Mouse (Mus musculus) CH12.LX (cell line): ENCODE data around the gene Angel2. TPM values are rescaled to one million over a fixed set of nuclear protein-coding genes. Genes with fewer than 3 reads are reported as not detected.

Source experiments
- DNase-seq: peaks from one replicate; pipeline ENCODE4 v3.0.0-alpha.2; 2013; ENCODE audit errors: extremely low read depth
- H3K27ac ChIP-seq: 2 replicates; pipeline ENCODE4 v1.5.1; 2012; ENCODE audit warnings: low read depth, mild to moderate bottlenecking, control low read depth, moderate library complexity; ENCODE audit not compliant: insufficient read depth
- H3K27me3 ChIP-seq: replicated peaks from 2 replicates; pipeline ENCODE3; 2012; ENCODE audit warnings: inconsistent platforms
- H3K36me3 ChIP-seq, 2 experiments: replicated peaks in 1 of 2; 2 replicates each; pipeline versions ENCODE3 to v1.6.1; 2012; ENCODE audit warnings: inconsistent platforms in 1 of 2, low read length in 1 of 2, mild to moderate bottlenecking in 1 of 2, mixed read lengths in 1 of 2, moderate library complexity in 1 of 2; ENCODE audit not compliant: control insufficient read depth in 1 of 2, insufficient read depth in 1 of 2
- H3K4me1 ChIP-seq, 2 experiments: 2 replicates each; pipeline ENCODE4 v1.6.1; 2012; ENCODE audit warnings: inconsistent platforms in 1 of 2, moderate library complexity in 1 of 2; ENCODE audit not compliant: insufficient read depth in 2 of 2, control insufficient read depth in 1 of 2
- H3K4me2 ChIP-seq: 2 replicates; pipeline ENCODE4 v1.6.1; 2012; ENCODE audit warnings: low read depth, mild to moderate bottlenecking, control low read depth; ENCODE audit not compliant: poor library complexity, insufficient read depth, severe bottlenecking
- H3K4me3 ChIP-seq, 3 experiments: fragments of 150-350 bp in 1 of 3; sonication (generic) in 1 of 3; replicated peaks in 1 of 3; 2 replicates each; pipeline versions ENCODE3 to v1.5.1; 2011 to 2012; ENCODE audit warnings: low read depth in 2 of 3, low read length in 2 of 3, mild to moderate bottlenecking in 2 of 3, moderate library complexity in 2 of 3, control low read depth in 1 of 3, improper control_type of control experiment in 1 of 3, inconsistent platforms in 1 of 3, mixed read lengths in 1 of 3; ENCODE audit not compliant: poor library complexity in 1 of 3
- H3K79me2 ChIP-seq: replicated peaks from 2 replicates; pipeline ENCODE4 v1.6.1; 2012; ENCODE audit warnings: mild to moderate bottlenecking, moderate library complexity; ENCODE audit not compliant: control insufficient read depth, poor library complexity, insufficient read depth, severe bottlenecking; ENCODE audit errors: extremely low read depth
- H3K9ac ChIP-seq: 2 replicates; pipeline ENCODE4 v1.6.1; 2012; ENCODE audit warnings: low read depth, mild to moderate bottlenecking, control low read depth, moderate library complexity; ENCODE audit not compliant: insufficient read depth
- H3K9me3 ChIP-seq: replicated peaks from 2 replicates; pipeline ENCODE3; 2012; ENCODE audit warnings: low read length, inconsistent platforms, mixed read lengths
- BHLHE40 ChIP-seq: IDR thresholded peaks from 2 replicates; pipeline ENCODE4 v1.6.1; 2011; ENCODE audit warnings: mild to moderate bottlenecking, low read depth, low read length, improper control_type of control experiment
- CHD1 ChIP-seq: IDR thresholded peaks from 2 replicates; pipeline ENCODE4 v1.6.1; 2012; ENCODE audit warnings: low read depth, low read length, improper control_type of control experiment, inconsistent platforms
- CTCF ChIP-seq, 2 experiments: IDR thresholded peaks in 1 of 2; conservative IDR thresholded peaks in 1 of 2; 2 replicates each; pipeline ENCODE4 v1.5.1; 2011 to 2012; ENCODE audit warnings: low read depth in 2 of 2, low read length in 2 of 2, improper control_type of control experiment in 1 of 2, inconsistent platforms in 1 of 2, mild to moderate bottlenecking in 1 of 2, moderate library complexity in 1 of 2
- E2F4 ChIP-seq: IDR thresholded peaks from 2 replicates; pipeline ENCODE4 v1.6.1; 2011; ENCODE audit warnings: low read depth, low read length, improper control_type of control experiment; ENCODE audit not compliant: insufficient replicate concordance
- ELF1 ChIP-seq: IDR thresholded peaks from 2 replicates; pipeline ENCODE4 v1.6.1; 2014; ENCODE audit warnings: low read depth, mild to moderate bottlenecking, inconsistent platforms, low read length, improper control_type of control experiment
- EP300 ChIP-seq: IDR thresholded peaks from 2 replicates; pipeline ENCODE4 v1.6.1; 2011; ENCODE audit warnings: low read length, improper control_type of control experiment
- ETS1 ChIP-seq: conservative IDR thresholded peaks from 2 replicates; pipeline ENCODE4 v1.6.1; 2012; ENCODE audit warnings: low read depth, mild to moderate bottlenecking, inconsistent platforms, low read length, improper control_type of control experiment, moderate library complexity
- GABPA ChIP-seq: IDR thresholded peaks from 2 replicates; pipeline ENCODE4 v1.6.1; 2012; ENCODE audit warnings: low read depth, low read length, improper control_type of control experiment, inconsistent platforms; ENCODE audit not compliant: insufficient replicate concordance
- IRF4 ChIP-seq: IDR thresholded peaks from 2 replicates; pipeline ENCODE4 v1.6.1; 2014; ENCODE audit warnings: low read depth, mild to moderate bottlenecking, inconsistent platforms, low read length, improper control_type of control experiment
- JUN ChIP-seq: IDR thresholded peaks from 2 replicates; pipeline ENCODE4 v1.6.1; 2011; ENCODE audit warnings: low read depth, mild to moderate bottlenecking, low read length, improper control_type of control experiment, moderate library complexity; ENCODE audit not compliant: insufficient read depth
- KAT2A ChIP-seq: IDR thresholded peaks from 2 replicates; pipeline ENCODE4 v1.6.1; 2012; ENCODE audit warnings: low read length, improper control_type of control experiment, inconsistent platforms; ENCODE audit not compliant: insufficient replicate concordance
- MAFK ChIP-seq: IDR thresholded peaks from 2 replicates; pipeline ENCODE4 v1.6.1; 2011; ENCODE audit warnings: low read length, improper control_type of control experiment; ENCODE audit not compliant: insufficient replicate concordance
- MAX ChIP-seq: IDR thresholded peaks from 2 replicates; pipeline ENCODE4 v1.6.1; 2011; ENCODE audit warnings: low read length, improper control_type of control experiment
- MAZ ChIP-seq: IDR thresholded peaks from 2 replicates; pipeline ENCODE4 v1.6.1; 2012; ENCODE audit warnings: low read depth, mild to moderate bottlenecking, inconsistent platforms, low read length, improper control_type of control experiment, moderate library complexity
- MXI1 ChIP-seq: IDR thresholded peaks from 2 replicates; pipeline ENCODE4 v1.6.1; 2011; ENCODE audit warnings: mild to moderate bottlenecking, low read depth, low read length, improper control_type of control experiment
- MYC ChIP-seq: IDR thresholded peaks from 2 replicates; pipeline ENCODE4 v1.6.1; 2011; ENCODE audit warnings: low read depth, mild to moderate bottlenecking, improper control_type of control experiment, low read length
- NRF1 ChIP-seq: IDR thresholded peaks from 2 replicates; pipeline ENCODE4 v1.6.1; 2014; ENCODE audit warnings: low read depth, mild to moderate bottlenecking, inconsistent platforms, low read length, improper control_type of control experiment, moderate library complexity
- PAX5 ChIP-seq: IDR thresholded peaks from 2 replicates; pipeline ENCODE4 v1.6.1; 2012; ENCODE audit warnings: low read length, inconsistent platforms, mixed read lengths
- POLR2A ChIP-seq: IDR thresholded peaks from 2 replicates; pipeline ENCODE4 v1.6.1; 2011; ENCODE audit warnings: low read depth, mild to moderate bottlenecking, improper control_type of control experiment, low read length
- POLR2AphosphoS2 ChIP-seq: IDR thresholded peaks from 2 replicates; pipeline ENCODE4 v1.6.1; 2011; ENCODE audit warnings: low read depth, low read length, improper control_type of control experiment
- RAD21 ChIP-seq: IDR thresholded peaks from 2 replicates; pipeline ENCODE4 v1.6.1; 2011; ENCODE audit warnings: low read depth, mild to moderate bottlenecking, low read length, improper control_type of control experiment, moderate library complexity
- SIN3A ChIP-seq: IDR thresholded peaks from 2 replicates; pipeline ENCODE4 v1.6.1; 2012; ENCODE audit warnings: low read length, improper control_type of control experiment, inconsistent platforms
- SMC3 ChIP-seq: IDR thresholded peaks from 2 replicates; pipeline ENCODE4 v1.6.1; 2011; ENCODE audit warnings: low read depth, low read length, improper control_type of control experiment
- TBP ChIP-seq: conservative IDR thresholded peaks from 2 replicates; pipeline ENCODE4 v1.6.1; 2011; ENCODE audit warnings: low read depth, low read length, improper control_type of control experiment
- TCF12 ChIP-seq: IDR thresholded peaks from 2 replicates; pipeline ENCODE4 v1.6.1; 2014; ENCODE audit warnings: low read depth, mild to moderate bottlenecking, inconsistent platforms, low read length, improper control_type of control experiment
- UBTF ChIP-seq: IDR thresholded peaks from 2 replicates; pipeline ENCODE4 v1.6.1; 2012; ENCODE audit warnings: low read depth, mild to moderate bottlenecking, inconsistent platforms, low read length, improper control_type of control experiment, moderate library complexity
- USF1 ChIP-seq: IDR thresholded peaks from 2 replicates; pipeline ENCODE4 v1.6.1; 2014; ENCODE audit warnings: low read depth, mild to moderate bottlenecking, inconsistent platforms, low read length, improper control_type of control experiment
- USF2 ChIP-seq: conservative IDR thresholded peaks from 2 replicates; pipeline ENCODE4 v1.6.1; 2011; ENCODE audit warnings: low read depth, low read length, improper control_type of control experiment
- ZMIZ1 ChIP-seq: IDR thresholded peaks from 2 replicates; pipeline ENCODE4 v1.6.1; 2012; ENCODE audit warnings: low read depth, mild to moderate bottlenecking, inconsistent platforms, low read length, improper control_type of control experiment
- ZNF384 ChIP-seq: IDR thresholded peaks from 2 replicates; pipeline ENCODE4 v1.6.1; 2012; ENCODE audit warnings: low read depth, low read length, improper control_type of control experiment, inconsistent platforms
- dilution Hi-C: fragments of 300-500 bp; cut with MboI; formaldehyde crosslinking; loops from 2 replicates; pipeline ENCODE4 v1.14.3; 2020; ENCODE audit warnings: low sequenced_read_pairs; ENCODE audit not compliant: extremely low pct_unique_long_range_greater_than_20kb, extremely low pct_ligation_motif_present
- in situ Hi-C: fragments of 300-500 bp; cut with MboI; formaldehyde crosslinking; loops from 3 replicates; pipeline ENCODE4 v1.14.3; 2019; ENCODE audit warnings: low sequenced_read_pairs, low pct_ligation_motif_present, low pct_unique_long_range_greater_than_20kb, mixed read lengths
- polyA plus RNA-seq: library from polyadenylated mRNA; unstranded; fragments of >175 nt; gene quantifications from 2 replicates; pipeline ENCODE4 v1.2.1, GENCODE M21; 2012; ENCODE audit warnings: low read depth; ENCODE audit not compliant: insufficient read length
- total RNA-seq, 2 experiments: library from RNA; depleted of rRNA; stranded (reverse); fragments of 300-350 nt in 1 of 2; fragments of >200 nt in 1 of 2; gene quantifications; 2 replicates each; pipeline ENCODE4 v1.2.3; 2012 to 2014

The Angel2 gene
- total and polyA plus RNA-seq, 3 experiments: 24.4 to 49.9 (median 34.8) TPM

- TF ChIP-seq MAX: 0 out of 2 replicates have a peak, but pooled peaks have one; percentile 19
- TF ChIP-seq NRF1: no peak
- no peak for TF ChIP-seq TBP
- no peak for TF ChIP-seq ETS1
- no peak for TF ChIP-seq KAT2A
- peaks cover 0 to 21% of the 10 kb centered on the region in 2 experiments; a peak in 3 of 4 replicates for H3K4me1 ChIP-seq
- DNase-seq: peak; percentile 22
- H3K27ac ChIP-seq: no peak overlapping the region
- dilution Hi-C loops (no loop called here), in situ Hi-C loops (no loop called here)
- H3K36me3 ChIP-seq: peaks cover 1 to 14% of the 10 kb centered on the region in 2 experiments
- H3K9ac ChIP-seq: peak overlapping the region; percentile 100
- no peaks in the 10 kb centered on the region for H3K27me3 ChIP-seq
- peak overlapping the region; percentile 70 to 95 (median 77) for H3K4me3 ChIP-seq
- H3K9me3 ChIP-seq: no peaks in the 10 kb centered on the region
- H3K79me2 ChIP-seq: peaks cover 3% of the 10 kb centered on the region; the same call in 1 of the 2 replicates
- peak overlapping the region; percentile 88 for H3K4me2 ChIP-seq
Observed at GRCm38 (mm10) chr1:190927751-190928369, 2.9 kb downstream of the Angel2 start.

GRCm38 (mm10) chr1:190928370-190929009, 3.6 kb downstream of the Angel2 start:
- DNase-seq: peak; percentile 99
- in situ Hi-C loops: no loop called here
- peak; percentile 74 for TF ChIP-seq MXI1
- TF ChIP-seq GABPA: no peak; the same call in 1 of the 2 replicates
- no peak for TF ChIP-seq CHD1
- no peak for TF ChIP-seq ZNF384
- no peak for TF ChIP-seq JUN
- TF ChIP-seq BHLHE40: no peak
- peak; percentile 91 for TF ChIP-seq POLR2A
- TF ChIP-seq POLR2AphosphoS2: peak; percentile 89
- peak; percentile 98 for TF ChIP-seq NRF1
- no peak for TF ChIP-seq CTCF (conservative IDR thresholded peaks at IDR 0.05 in 1 of 2, IDR thresholded peaks at IDR 0.05 in 1 of 2; ENCODE audit: low read depth in 2 of 2, low read length in 2 of 2)
- TF ChIP-seq PAX5: no peak
- TF ChIP-seq TCF12: peak; percentile 86
- TF ChIP-seq SMC3: no peak
- no peak for TF ChIP-seq MAFK
- no peak for TF ChIP-seq MYC
- TF ChIP-seq SIN3A: peak; percentile 96
- TF ChIP-seq RAD21: no peak
- TF ChIP-seq USF1: no peak
- peak; percentile 87 for TF ChIP-seq TBP
- TF ChIP-seq ZMIZ1: no peak; the same call in 1 of the 2 replicates
- peak; percentile 85; the same call in 1 of the 2 replicates for TF ChIP-seq KAT2A
- TF ChIP-seq ETS1: peak; percentile 14; the same call in 1 of the 2 replicates
- TF ChIP-seq MAZ: peak; percentile 68; the same call in 1 of the 2 replicates
- no peak for TF ChIP-seq USF2
- peak; percentile 99 for TF ChIP-seq ELF1
- TF ChIP-seq E2F4: no peak
- no peak; the same call in 1 of the 2 replicates for TF ChIP-seq EP300
- TF ChIP-seq UBTF: peak; percentile 78
- no peak for TF ChIP-seq IRF4

More at GRCm38 (mm10) chr1:190928370-190929009, 3.6 kb downstream of the Angel2 start:
- peak overlapping the region; percentile 100 for H3K9ac ChIP-seq
- peak overlapping the region; percentile 77 to 95 (median 92) for H3K4me3 ChIP-seq
- no peaks in the 10 kb centered on the region for H3K9me3 ChIP-seq
- peak overlapping the region; percentile 77 for H3K27ac ChIP-seq
- dilution Hi-C loops: no loop called here
- no peak overlapping the region for H3K4me2 ChIP-seq
- H3K4me1 ChIP-seq: peaks cover 0 to 21% of the 10 kb centered on the region in 2 experiments; a peak in 3 of 4 replicates
- H3K36me3 ChIP-seq: peaks cover 3 to 18% of the 10 kb centered on the region in 2 experiments
- peaks cover 3% of the 10 kb centered on the region; the same call in 1 of the 2 replicates for H3K79me2 ChIP-seq
- no peaks in the 10 kb centered on the region for H3K27me3 ChIP-seq
